Mouse (Mus musculus): ENCODE measurements around the gene Gcn1l1. TPM values are rescaled to one million over a fixed set of nuclear protein-coding genes. Genes with fewer than 3 reads are reported as not detected.

Gene Gcn1l1
- polyA plus RNA-seq, 1 experiment from 2014 or later, result 58.8 TPM

- peaks cover 46% of the 10 kb centered on the region for H3K36me3 ChIP-seq (ENCODE audit: insufficient read depth)
- peak within 1 kb of the TSS; percentile 91 for H3K4me3 ChIP-seq (ENCODE audit: low read depth, low read length)
- peak within 1 kb of the TSS; percentile 96 for H3K9ac ChIP-seq
- peak within 1 kb of the TSS; percentile 98 for H3K4me2 ChIP-seq
- peaks cover 6% of the 10 kb centered on the region; the same call in 1 of the 2 replicates for H3K4me1 ChIP-seq (ENCODE audit: insufficient read depth)
- no peaks in the 10 kb centered on the region for H3K9me3 ChIP-seq (ENCODE audit: low read depth, low read length)
- TF ChIP-seq CTCF (IDR thresholded peaks at IDR 0.05; ENCODE audit: low read depth), result peak; percentile 99
- ATAC-seq (ENCODE audit: insufficient read depth), result peak; percentile 98
- DNase-seq, result peak; percentile 100
- WGBS, result under 1% methylated on average over 78 of the region's 78 CpGs
- no peaks in the 10 kb centered on the region for H3K27me3 ChIP-seq (ENCODE audit: insufficient read depth, low read length)
- peak within 1 kb of the TSS; percentile 87 for H3K27ac ChIP-seq (ENCODE audit: low read depth)
Measured at GRCm38 (mm10) chr5:115559237-115560101, 5.6 kb upstream of the Gcn1l1 start, which contains the start of gene Rplp0. TSS of gene Rplp0 (plus strand) at chr5:115559467.

- H3K27ac ChIP-seq (ENCODE audit: low read depth), result peak overlapping the region; percentile 87; the same call in 1 of the 2 replicates
- 27% methylated on average over 13 of the region's 13 CpGs for WGBS
Measured at GRCm38 (mm10) chr5:115560336-115560905, 4.6 kb upstream of the Gcn1l1 start.

DNA sequence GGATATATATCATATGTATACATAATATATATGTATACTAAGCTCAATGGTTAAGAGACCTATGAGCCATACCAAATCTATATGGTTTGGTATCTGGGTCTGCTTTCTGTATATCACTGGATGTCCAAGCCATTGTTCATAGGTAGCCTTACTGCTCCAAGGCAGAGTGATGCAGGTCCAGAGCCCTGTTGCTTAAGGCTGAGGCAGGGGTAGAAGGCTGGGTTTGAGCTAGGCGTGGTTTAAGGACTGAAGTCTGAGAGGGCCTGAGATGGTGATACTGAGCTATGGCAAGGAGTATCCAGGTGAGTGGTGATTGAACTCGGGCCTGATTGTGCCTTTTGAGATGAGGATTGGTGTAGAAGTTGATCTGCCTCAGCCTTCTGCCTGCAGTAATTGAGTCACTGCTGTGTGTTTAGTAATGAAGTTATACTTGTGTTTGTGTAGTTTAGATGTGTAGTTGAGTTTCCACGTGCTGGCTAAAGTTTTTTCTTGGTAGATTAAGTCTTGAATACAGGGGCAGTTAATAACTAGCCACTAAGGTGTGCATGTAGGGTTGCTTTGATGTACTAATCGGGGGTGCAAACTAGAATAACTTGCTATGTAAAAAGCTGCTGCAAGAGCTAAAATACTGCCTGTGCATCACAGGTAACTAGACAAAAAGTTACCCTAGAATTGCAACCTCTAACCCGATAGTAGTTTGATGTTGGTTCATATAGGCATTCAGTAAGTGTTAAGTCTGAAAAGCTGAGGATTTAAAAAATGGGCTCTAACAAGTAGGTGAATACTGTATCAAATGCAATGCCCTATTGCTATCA, 1.1 kb upstream of the Gcn1l1 start:
- Histone ChIP-seq H3K4me3 (ENCODE audit: low read depth, low read length) (0 out of 2 replicates have a peak overlapping the region, but pooled peaks have one; percentile 0), H3K4me1 (ENCODE audit: insufficient read depth) (peaks cover 8% of the 10 kb centered on the region; the same call in 1 of the 2 replicates), H3K4me2 (peak overlapping the region; percentile 80), H3K36me3 (ENCODE audit: insufficient read depth) (peaks cover 47% of the 10 kb centered on the region), H3K27ac (ENCODE audit: low read depth) (no peak overlapping the region), H3K9ac (no peak overlapping the region), H3K9me3 (ENCODE audit: low read depth, low read length) (no peaks in the 10 kb centered on the region), H3K27me3 (ENCODE audit: insufficient read depth, low read length) (no peaks in the 10 kb centered on the region)
- TF ChIP-seq CTCF (IDR thresholded peaks at IDR 0.05; ENCODE audit: low read depth), result no peak
- ATAC-seq (ENCODE audit: insufficient read depth), result no peak
- peak; percentile 20 for DNase-seq
- 37% methylated on average over 5 of the region's 5 CpGs for WGBS

More at GRCm38 (mm10) chr5:115560336-115560905, 4.6 kb upstream of the Gcn1l1 start:
- H3K27me3 ChIP-seq (ENCODE audit: insufficient read depth, low read length), result no peaks in the 10 kb centered on the region
- no peaks in the 10 kb centered on the region for H3K9me3 ChIP-seq (ENCODE audit: low read depth, low read length)
- peak overlapping the region; percentile 91 for H3K4me3 ChIP-seq (ENCODE audit: low read depth, low read length)
- no peak for TF ChIP-seq CTCF (IDR thresholded peaks at IDR 0.05; ENCODE audit: low read depth)
- ATAC-seq (ENCODE audit: insufficient read depth), result no peak
- peak overlapping the region; percentile 98 for H3K4me2 ChIP-seq
- peaks cover 6% of the 10 kb centered on the region; the same call in 1 of the 2 replicates for H3K4me1 ChIP-seq (ENCODE audit: insufficient read depth)
- DNase-seq, result no peak
- H3K36me3 ChIP-seq (ENCODE audit: insufficient read depth), result peaks cover 43% of the 10 kb centered on the region
- peak overlapping the region; percentile 96 for H3K9ac ChIP-seq

GRCm38 (mm10) chr5:115565403-115565802, 349 bp downstream of the Gcn1l1 start:
- Histone ChIP-seq H3K9ac (peak overlapping the region; percentile 92), H3K4me2 (peak overlapping the region; percentile 80), H3K9me3 (ENCODE audit: low read depth, low read length) (no peaks in the 10 kb centered on the region), H3K4me3 (ENCODE audit: low read depth, low read length) (peak overlapping the region; percentile 99), H3K36me3 (ENCODE audit: insufficient read depth) (peaks cover 43% of the 10 kb centered on the region), H3K27ac (ENCODE audit: low read depth) (peak overlapping the region; percentile 80), H3K27me3 (ENCODE audit: insufficient read depth, low read length) (no peaks in the 10 kb centered on the region), H3K4me1 (ENCODE audit: insufficient read depth) (peaks cover 10% of the 10 kb centered on the region; the same call in 1 of the 2 replicates)
- DNase-seq (peak; percentile 36), ATAC-seq (ENCODE audit: insufficient read depth) (peak; percentile 42)
- no peak for TF ChIP-seq CTCF (IDR thresholded peaks at IDR 0.05; ENCODE audit: low read depth)
- WGBS, result under 1% methylated on average over 45 of the region's 46 CpGs

GRCm38 (mm10) chr5:115568681-115569080, 3.6 kb downstream of the Gcn1l1 start:
- H3K4me1 ChIP-seq (ENCODE audit: insufficient read depth), result 0 out of 2 replicates have a peak, but pooled peaks cover 6% of the 10 kb centered on the region
- no peak for TF ChIP-seq CTCF (IDR thresholded peaks at IDR 0.05; ENCODE audit: low read depth)
- DNase-seq, result peak; percentile 54
- no peaks in the 10 kb centered on the region for H3K9me3 ChIP-seq (ENCODE audit: low read depth, low read length)
- H3K9ac ChIP-seq, result no peak overlapping the region
- no peaks in the 10 kb centered on the region for H3K27me3 ChIP-seq (ENCODE audit: insufficient read depth, low read length)
- peaks cover 37% of the 10 kb centered on the region for H3K36me3 ChIP-seq (ENCODE audit: insufficient read depth)
- H3K4me3 ChIP-seq (ENCODE audit: low read depth, low read length), result no peak overlapping the region
- no peak for ATAC-seq (ENCODE audit: insufficient read depth)
- WGBS, result 48% methylated on average over 10 of the region's 10 CpGs
- H3K27ac ChIP-seq (ENCODE audit: low read depth), result peak overlapping the region; percentile 80
- peak overlapping the region; percentile 15; the same call in 1 of the 2 replicates for H3K4me2 ChIP-seq

- Histone ChIP-seq H3K9me3 (ENCODE audit: low read depth, low read length) (no peaks in the 10 kb centered on the region), H3K9ac (no peak overlapping the region), H3K4me1 (ENCODE audit: insufficient read depth) (0 out of 2 replicates have a peak, but pooled peaks cover 6% of the 10 kb centered on the region), H3K27me3 (ENCODE audit: insufficient read depth, low read length) (no peaks in the 10 kb centered on the region), H3K4me2 (0 out of 2 replicates have a peak overlapping the region, but pooled peaks have one; percentile 18), H3K4me3 (ENCODE audit: low read depth, low read length) (no peak overlapping the region), H3K27ac (ENCODE audit: low read depth) (peak overlapping the region; percentile 80), H3K36me3 (ENCODE audit: insufficient read depth) (peaks cover 37% of the 10 kb centered on the region)
- ATAC-seq (ENCODE audit: insufficient read depth), result no peak
- DNase-seq, result peak; percentile 39
- no peak for TF ChIP-seq CTCF (IDR thresholded peaks at IDR 0.05; ENCODE audit: low read depth)
- WGBS, result 54% methylated on average over 11 of the region's 11 CpGs
Measured at GRCm38 (mm10) chr5:115569308-115569707, 4.3 kb downstream of the Gcn1l1 start.

Data from lung, embryonic 14.5 days (tissue).